Mouse (Mus musculus): ENCODE results near the gene Ebf3. TPM values are rescaled to one million over a fixed set of nuclear protein-coding genes. Genes with fewer than 3 reads are reported as not detected.

Gene Ebf3
- polyA plus RNA-seq, 1 experiment from 2014 or later = 1.6 TPM

DNA sequence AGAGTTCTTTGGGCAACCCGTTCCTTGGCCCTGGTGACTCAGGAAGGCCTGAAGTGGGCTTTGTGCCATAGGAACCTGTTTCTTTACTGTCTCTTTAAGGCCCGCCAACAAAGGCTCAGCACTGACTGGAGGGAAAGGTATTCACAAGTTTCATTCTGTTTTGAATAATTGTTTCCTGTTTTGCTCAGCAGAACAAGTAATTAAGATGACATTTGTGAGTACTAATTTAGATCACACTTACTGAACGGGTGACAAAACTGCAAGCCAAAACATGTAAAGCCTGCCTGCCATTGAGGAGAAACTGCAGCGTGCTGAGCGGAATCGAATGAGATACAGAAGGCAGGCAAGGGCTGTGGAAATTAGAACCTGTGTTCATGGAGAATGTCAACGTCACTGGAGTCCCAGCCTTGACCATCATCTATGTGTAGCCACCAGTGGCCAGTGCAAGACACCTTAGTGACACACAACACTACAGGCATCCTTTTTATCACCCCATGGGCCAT is 121.4 kb downstream of the Ebf3 start:
- no peak overlapping the region for H3K4me3 ChIP-seq (ENCODE audit: low read depth, low read length)
- 77% methylated on average over 7 of the region's 7 CpGs for WGBS
- H3K36me3 ChIP-seq (ENCODE audit: control insufficient read depth, insufficient read depth, low read length) = no peaks in the 10 kb centered on the region
- H3K27me3 ChIP-seq (ENCODE audit: control insufficient read depth, insufficient read depth, low read length) = no peaks in the 10 kb centered on the region
- no peaks in the 10 kb centered on the region for H3K9me3 ChIP-seq (ENCODE audit: control insufficient read depth, low read depth, low read length)
- H3K4me2 ChIP-seq (replicated peaks; ENCODE audit: low read depth, low read length) = no peak overlapping the region
- peaks cover 2% of the 10 kb centered on the region; the same call in 1 of the 2 replicates for H3K4me1 ChIP-seq (ENCODE audit: control insufficient read depth, insufficient read depth, low read length)
- ATAC-seq (ENCODE audit: insufficient number of reproducible peaks, insufficient read depth, low FRiP score, low read depth) = no peak
- no peak overlapping the region for H3K9ac ChIP-seq (replicated peaks; ENCODE audit: low read depth, low read length)
- no peak overlapping the region for H3K27ac ChIP-seq (ENCODE audit: low read length)

DNA sequence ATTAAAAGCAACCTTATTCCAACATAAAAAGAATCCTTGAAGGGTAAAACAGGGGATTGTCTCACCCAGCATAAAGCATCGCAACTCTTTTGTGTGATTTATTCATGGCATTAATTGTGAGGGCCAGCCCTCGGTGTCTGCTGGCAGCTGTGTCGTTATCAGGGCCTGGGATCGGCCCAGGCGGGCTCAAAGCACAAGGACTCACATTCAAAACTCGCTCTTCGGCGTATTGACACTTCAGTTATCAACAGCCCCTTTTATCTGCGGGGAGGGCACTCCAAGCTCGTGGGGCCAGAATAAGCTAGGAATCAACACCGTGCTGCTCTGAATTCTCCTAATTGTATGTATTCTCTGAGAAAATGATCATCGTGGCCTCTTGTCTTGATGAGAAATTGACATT is 122.4 kb downstream of the Ebf3 start:
- ATAC-seq (ENCODE audit: insufficient number of reproducible peaks, insufficient read depth, low FRiP score, low read depth) = no peak
- 41% methylated on average over 12 of the region's 12 CpGs for WGBS

DNA sequence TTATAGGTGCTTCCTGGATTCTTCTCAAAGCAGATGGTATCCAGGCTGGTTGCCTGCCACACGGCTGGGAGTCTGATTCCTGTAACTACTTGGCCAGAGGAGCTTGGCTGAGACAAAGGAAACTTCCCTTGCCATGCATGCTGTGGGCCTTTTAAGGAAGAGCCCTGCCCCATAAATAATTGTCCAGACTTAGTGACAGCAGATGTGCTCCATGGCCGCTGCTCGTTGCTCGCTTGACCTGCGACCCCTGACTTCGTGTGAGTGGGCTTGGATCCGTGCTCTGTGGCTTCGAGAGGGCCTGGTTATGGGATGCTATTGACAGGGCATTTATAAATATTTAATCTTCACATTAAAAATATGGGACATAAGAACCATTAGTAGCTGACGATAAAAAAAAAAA is 142.0 kb downstream of the Ebf3 start:
- ATAC-seq (ENCODE audit: insufficient number of reproducible peaks, insufficient read depth, low FRiP score, low read depth) = no peak
- no peak overlapping the region for H3K4me2 ChIP-seq (replicated peaks; ENCODE audit: low read depth, low read length)
- H3K9ac ChIP-seq (replicated peaks; ENCODE audit: low read depth, low read length) = no peak overlapping the region
- no peaks in the 10 kb centered on the region for H3K4me1 ChIP-seq (ENCODE audit: control insufficient read depth, insufficient read depth, low read length)
- H3K27me3 ChIP-seq (ENCODE audit: control insufficient read depth, insufficient read depth, low read length) = no peaks in the 10 kb centered on the region
- 28% methylated on average over 9 of the region's 9 CpGs for WGBS
- no peak overlapping the region for H3K27ac ChIP-seq (ENCODE audit: low read length)
- no peaks in the 10 kb centered on the region for H3K36me3 ChIP-seq (ENCODE audit: control insufficient read depth, insufficient read depth, low read length)
- no peaks in the 10 kb centered on the region for H3K9me3 ChIP-seq (ENCODE audit: control insufficient read depth, low read depth, low read length)
- H3K4me3 ChIP-seq (ENCODE audit: low read depth, low read length) = no peak overlapping the region

More for the DNA sequence above, 122.4 kb downstream of the Ebf3 start:
- H3K9ac ChIP-seq (replicated peaks; ENCODE audit: low read depth, low read length) = no peak overlapping the region
- no peaks in the 10 kb centered on the region for H3K27me3 ChIP-seq (ENCODE audit: control insufficient read depth, insufficient read depth, low read length)
- H3K4me2 ChIP-seq (replicated peaks; ENCODE audit: low read depth, low read length) = no peak overlapping the region
- H3K9me3 ChIP-seq (ENCODE audit: control insufficient read depth, low read depth, low read length) = no peaks in the 10 kb centered on the region
- no peak overlapping the region for H3K27ac ChIP-seq (ENCODE audit: low read length)
- peaks cover 2% of the 10 kb centered on the region; the same call in 1 of the 2 replicates for H3K4me1 ChIP-seq (ENCODE audit: control insufficient read depth, insufficient read depth, low read length)
- H3K4me3 ChIP-seq (ENCODE audit: low read depth, low read length) = no peak overlapping the region
- no peaks in the 10 kb centered on the region for H3K36me3 ChIP-seq (ENCODE audit: control insufficient read depth, insufficient read depth, low read length)

DNA sequence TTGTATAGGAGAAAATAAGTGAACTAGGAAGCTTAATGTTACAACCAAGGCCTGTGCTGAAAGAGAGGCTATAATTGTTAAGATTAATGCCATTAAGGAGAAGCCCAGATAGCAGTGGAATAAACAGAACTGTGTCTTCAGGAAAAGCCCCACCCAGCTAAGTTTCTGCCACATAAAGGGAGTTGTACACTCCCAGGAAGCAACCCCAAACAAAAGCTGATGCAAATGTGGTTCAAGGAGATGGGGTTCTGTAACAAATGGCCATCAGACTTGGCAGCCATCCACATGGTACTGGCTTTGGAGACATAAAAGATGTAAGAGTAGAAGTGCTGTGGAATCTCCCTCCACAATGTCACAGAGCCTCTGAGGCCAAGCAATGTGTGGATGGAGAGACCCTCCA is 155.2 kb downstream of the Ebf3 start:
- Histone ChIP-seq H3K4me3 (ENCODE audit: low read depth, low read length) (no peak overlapping the region), H3K4me2 (replicated peaks; ENCODE audit: low read depth, low read length) (no peak overlapping the region), H3K9ac (replicated peaks; ENCODE audit: low read depth, low read length) (no peak overlapping the region), H3K9me3 (ENCODE audit: control insufficient read depth, low read depth, low read length) (no peaks in the 10 kb centered on the region), H3K27me3 (ENCODE audit: control insufficient read depth, insufficient read depth, low read length) (no peaks in the 10 kb centered on the region), H3K4me1 (ENCODE audit: control insufficient read depth, insufficient read depth, low read length) (no peaks in the 10 kb centered on the region), H3K27ac (ENCODE audit: low read length) (no peak overlapping the region), H3K36me3 (ENCODE audit: control insufficient read depth, insufficient read depth, low read length) (no peaks in the 10 kb centered on the region)
- ATAC-seq (ENCODE audit: insufficient number of reproducible peaks, insufficient read depth, low FRiP score, low read depth) = no peak

DNA sequence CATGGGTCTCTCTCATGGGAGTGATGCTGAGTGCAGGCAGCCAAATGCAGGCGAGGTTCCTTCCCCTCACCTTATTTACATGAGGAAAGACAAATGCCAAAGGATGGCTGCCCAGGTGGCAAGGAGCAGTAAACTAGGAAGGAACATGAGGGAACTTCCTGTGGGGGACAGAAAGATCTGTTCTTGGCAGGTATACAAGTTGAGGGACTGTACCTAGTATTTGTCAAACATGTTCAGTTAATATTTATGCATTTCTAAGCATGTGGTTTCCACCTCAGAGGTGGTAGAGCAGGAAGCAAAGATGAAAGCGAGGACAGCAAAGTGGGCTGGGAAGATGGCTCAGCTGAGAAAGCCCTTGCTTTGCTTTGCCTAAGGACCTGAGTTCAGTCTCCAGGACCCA is 159.6 kb downstream of the Ebf3 start:
- Histone ChIP-seq H3K27me3 (ENCODE audit: control insufficient read depth, insufficient read depth, low read length) (no peaks in the 10 kb centered on the region), H3K27ac (ENCODE audit: low read length) (no peak overlapping the region), H3K4me2 (replicated peaks; ENCODE audit: low read depth, low read length) (no peak overlapping the region), H3K9me3 (ENCODE audit: control insufficient read depth, low read depth, low read length) (no peaks in the 10 kb centered on the region), H3K4me1 (ENCODE audit: control insufficient read depth, insufficient read depth, low read length) (no peaks in the 10 kb centered on the region), H3K36me3 (ENCODE audit: control insufficient read depth, insufficient read depth, low read length) (no peaks in the 10 kb centered on the region), H3K9ac (replicated peaks; ENCODE audit: low read depth, low read length) (no peak overlapping the region), H3K4me3 (ENCODE audit: low read depth, low read length) (no peak overlapping the region)
- 50% methylated on average over 2 of the region's 2 CpGs for WGBS
- ATAC-seq (ENCODE audit: insufficient number of reproducible peaks, insufficient read depth, low FRiP score, low read depth) = no peak

DNA sequence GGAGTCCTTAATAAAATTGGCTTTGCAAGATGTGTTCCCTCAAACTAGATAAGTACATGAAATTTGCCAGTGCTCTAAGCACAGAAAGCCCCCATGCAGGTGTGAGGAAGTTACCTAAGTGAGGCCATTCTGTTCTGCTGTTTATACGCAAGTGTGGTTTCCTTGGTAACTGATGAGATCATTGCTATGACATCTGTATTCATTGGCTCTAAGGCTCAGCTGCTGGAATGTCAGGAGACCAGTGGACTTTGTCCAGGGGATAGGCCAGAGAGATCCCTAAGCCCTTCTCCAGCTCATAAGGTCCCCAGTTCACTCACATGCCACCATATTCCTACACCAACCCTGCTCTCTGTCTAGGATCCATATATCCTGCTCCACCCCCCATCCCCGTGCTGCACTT is 162.4 kb downstream of the Ebf3 start:
- no peak for ATAC-seq (ENCODE audit: insufficient number of reproducible peaks, insufficient read depth, low FRiP score, low read depth)
- Histone ChIP-seq H3K36me3 (ENCODE audit: control insufficient read depth, insufficient read depth, low read length) (no peaks in the 10 kb centered on the region), H3K4me1 (ENCODE audit: control insufficient read depth, insufficient read depth, low read length) (no peaks in the 10 kb centered on the region), H3K27ac (ENCODE audit: low read length) (no peak overlapping the region), H3K27me3 (ENCODE audit: control insufficient read depth, insufficient read depth, low read length) (no peaks in the 10 kb centered on the region), H3K4me3 (ENCODE audit: low read depth, low read length) (no peak overlapping the region), H3K9me3 (ENCODE audit: control insufficient read depth, low read depth, low read length) (no peaks in the 10 kb centered on the region), H3K9ac (replicated peaks; ENCODE audit: low read depth, low read length) (no peak overlapping the region), H3K4me2 (replicated peaks; ENCODE audit: low read depth, low read length) (no peak overlapping the region)
- 83% methylated on average over 2 of the region's 2 CpGs for WGBS

DNA sequence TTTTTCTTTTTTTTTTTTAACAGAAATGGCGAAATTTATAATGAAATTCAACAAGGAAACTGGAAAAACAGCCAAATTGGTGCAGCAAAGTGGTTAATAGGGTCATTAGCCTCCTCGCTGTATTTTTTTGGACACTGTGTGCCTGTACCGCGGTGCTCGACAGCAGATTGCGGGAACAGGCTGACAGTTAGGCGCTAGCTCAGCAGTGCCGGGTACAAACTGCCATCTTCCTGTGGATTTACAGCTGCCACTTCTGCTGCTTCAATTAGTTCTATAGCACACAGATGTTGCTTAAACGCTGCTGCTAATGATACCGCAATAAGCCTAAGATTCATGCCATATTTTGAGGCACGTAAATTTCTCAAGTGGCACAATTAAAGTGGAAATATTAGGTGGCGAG is 167.1 kb downstream of the Ebf3 start:
- H3K4me1 ChIP-seq (ENCODE audit: control insufficient read depth, insufficient read depth, low read length) = no peaks in the 10 kb centered on the region
- H3K4me2 ChIP-seq (replicated peaks; ENCODE audit: low read depth, low read length) = no peak overlapping the region
- H3K36me3 ChIP-seq (ENCODE audit: control insufficient read depth, insufficient read depth, low read length) = no peaks in the 10 kb centered on the region
- H3K9me3 ChIP-seq (ENCODE audit: control insufficient read depth, low read depth, low read length) = no peaks in the 10 kb centered on the region
- H3K4me3 ChIP-seq (ENCODE audit: low read depth, low read length) = no peak overlapping the region
- no peak overlapping the region for H3K9ac ChIP-seq (replicated peaks; ENCODE audit: low read depth, low read length)
- no peak for ATAC-seq (ENCODE audit: insufficient number of reproducible peaks, insufficient read depth, low FRiP score, low read depth)
- H3K27ac ChIP-seq (ENCODE audit: low read length) = no peak overlapping the region
- 85% methylated on average over 12 of the region's 12 CpGs for WGBS
- no peaks in the 10 kb centered on the region for H3K27me3 ChIP-seq (ENCODE audit: control insufficient read depth, insufficient read depth, low read length)

Other genes starting within 250 kb of the Ebf3 start
- gene 9430038I01Rik, start 96.3 kb upstream of the Ebf3 start, polyA plus RNA-seq (2014; fragmentation: Nextera tagmentation; extraction: Ambion mirVana) = 26.7 and 33.7 TPM in 2 replicates
- 254 and 270 TPM in 2 replicates for gene Glrx3, start 123.2 kb upstream of the Ebf3 start, polyA plus RNA-seq (2014; fragmentation: Nextera tagmentation; extraction: Ambion mirVana)

Data from stomach, embryonic 14.5 days (tissue).